Mouse (Mus musculus) olfactory bulb, adult 2 months (tissue): ENCODE results near the gene Tusc2.

Source experiments
- CTCF ChIP-seq: fragments of 200-500 bp; IDR thresholded peaks from 2 replicates; pipeline ENCODE4 v1.5.1; 2012; ENCODE audit warnings: low read depth, mild to moderate bottlenecking, low read length, moderate library complexity; ENCODE audit not compliant: insufficient read depth
- POLR2A ChIP-seq: fragments of 200-500 bp; IDR thresholded peaks from 2 replicates; pipeline ENCODE4 v1.6.1; 2012; ENCODE audit warnings: mild to moderate bottlenecking, low read depth, low read length, moderate library complexity; ENCODE audit not compliant: insufficient read depth

DNA sequence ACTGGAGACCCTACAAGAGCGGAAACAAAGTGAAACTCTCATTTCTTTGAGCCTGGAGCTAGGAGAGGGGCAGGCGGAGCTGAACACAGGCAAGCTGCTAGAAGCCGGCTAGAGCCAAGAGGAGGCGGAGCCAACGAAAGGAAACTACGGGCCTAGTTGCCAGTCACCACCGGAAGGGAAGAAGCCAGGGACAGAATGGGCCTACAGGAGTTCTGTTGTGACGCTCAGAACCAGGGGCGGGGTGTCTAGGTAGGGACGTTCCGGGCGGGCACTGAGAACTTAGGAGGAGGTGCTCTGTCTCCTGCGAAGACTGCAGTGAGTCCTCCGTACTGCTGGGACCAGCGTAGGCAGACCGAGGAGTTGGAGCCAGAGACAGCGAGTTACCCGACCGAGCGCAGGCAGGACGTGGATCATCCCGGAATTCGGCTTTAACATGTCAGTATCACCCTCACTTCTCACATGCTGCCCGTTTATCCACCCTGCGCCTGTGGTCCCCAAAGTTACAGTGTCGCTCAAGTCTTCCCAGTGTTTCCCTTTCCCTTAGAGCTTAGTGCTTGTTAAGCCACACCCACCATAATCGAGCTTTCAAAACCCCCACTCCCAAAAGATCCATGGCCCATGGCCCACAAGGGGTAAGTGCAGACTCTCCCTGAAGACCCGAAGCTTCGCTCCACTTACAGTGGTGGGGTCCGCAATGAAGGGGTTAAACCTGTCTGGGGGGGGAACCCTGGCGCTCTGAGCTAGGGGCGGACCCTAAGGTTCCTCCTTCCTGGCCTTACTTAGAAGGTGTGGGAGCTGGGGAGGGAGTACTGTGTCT lies 17.7 kb downstream of the Tusc2 start, which contains the start of gene Hyal3:
- TF ChIP-seq POLR2A = peak; percentile 68; the same call in 1 of the 2 replicates
- TF ChIP-seq CTCF = no peak
